Mouse (Mus musculus): ENCODE measurements around the gene Gm21985.

DNA sequence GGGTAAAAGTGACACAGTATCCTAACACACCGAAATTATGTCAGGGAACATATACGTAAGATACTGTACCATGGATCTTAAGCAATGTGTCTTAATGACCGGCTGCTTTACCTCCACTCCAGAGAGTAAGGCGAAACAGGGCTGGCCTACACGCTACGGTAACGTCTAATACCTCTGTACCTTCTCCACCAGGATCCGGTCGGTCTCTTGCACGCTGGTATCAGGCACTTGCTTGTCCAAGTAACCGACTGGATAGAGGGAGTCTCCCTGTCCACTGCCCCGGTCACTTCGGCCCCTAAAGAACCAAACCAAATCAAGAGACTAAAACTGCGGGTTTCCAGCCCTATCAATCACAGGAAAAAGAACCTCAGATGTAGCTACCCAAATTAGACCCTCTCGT lies 101.1 kb downstream of the Gm21985 start:
- no peak for TF ChIP-seq EP300 (IDR thresholded peaks at IDR 0.05; ENCODE audit: insufficient read depth, low read depth, low read length)
- TF ChIP-seq CTCF (IDR thresholded peaks at IDR 0.05) = no peak
- no peak for TF ChIP-seq POLR2A (IDR thresholded peaks at IDR 0.05; ENCODE audit: insufficient read depth, low read depth, low read length)

Data from heart, adult 2 months (tissue).